Mouse (Mus musculus): Measurements from ENCODE around the gene Nrg3. TPM values are rescaled to one million over a fixed set of nuclear protein-coding genes. Genes with fewer than 3 reads are reported as not detected.

Nrg3 gene
- polyA plus RNA-seq, 2 experiments, result 0.10 TPM; not detected in 1

- Histone ChIP-seq H3K27me3 (ENCODE audit: control insufficient read depth, insufficient read depth, low read length) (no peaks in the 10 kb centered on the region), H3K4me3 (replicated peaks; ENCODE audit: low read length) (no peak overlapping the region), H3K9me3 (ENCODE audit: control insufficient read depth, low read length) (no peaks in the 10 kb centered on the region), H3K36me3 (ENCODE audit: control insufficient read depth, insufficient read depth, low read length) (no peaks in the 10 kb centered on the region), H3K4me2 (replicated peaks; ENCODE audit: low read depth, low read length, severe bottlenecking) (no peak overlapping the region), H3K4me1 (ENCODE audit: control insufficient read depth, insufficient read depth, low read length) (no peaks in the 10 kb centered on the region), H3K9ac (ENCODE audit: low read depth, low read length, severe bottlenecking) (no peak overlapping the region), H3K27ac (replicated peaks; ENCODE audit: low read depth, low read length) (no peak overlapping the region)
- DNase-seq (ENCODE audit: low spot score) (no peak), ATAC-seq (ENCODE audit: low FRiP score, low read depth) (no peak)
- 78% methylated on average over 1 of the region's 1 CpGs for WGBS
- no peak for TF ChIP-seq POLR2A (IDR thresholded peaks at IDR 0.05; ENCODE audit: borderline replicate concordance, extremely low read depth, insufficient read depth, insufficient read length)
These were observed 99.7 kb downstream of the Nrg3 start for GRCm38 (mm10) chr14:39373220-39373619.

- 84% methylated on average over 2 of the region's 2 CpGs for WGBS
- TF ChIP-seq POLR2A (IDR thresholded peaks at IDR 0.05; ENCODE audit: borderline replicate concordance, extremely low read depth, insufficient read depth, insufficient read length), result no peak
- H3K4me3 ChIP-seq (replicated peaks; ENCODE audit: low read length), result no peak overlapping the region
- no peak overlapping the region for H3K4me2 ChIP-seq (replicated peaks; ENCODE audit: low read depth, low read length, severe bottlenecking)
- H3K4me1 ChIP-seq (ENCODE audit: control insufficient read depth, insufficient read depth, low read length), result no peaks in the 10 kb centered on the region
- H3K27me3 ChIP-seq (ENCODE audit: control insufficient read depth, insufficient read depth, low read length), result no peaks in the 10 kb centered on the region
- H3K36me3 ChIP-seq (ENCODE audit: control insufficient read depth, insufficient read depth, low read length), result no peaks in the 10 kb centered on the region
- DNase-seq (ENCODE audit: low spot score), result no peak
- no peak for ATAC-seq (ENCODE audit: low FRiP score, low read depth)
- H3K27ac ChIP-seq (replicated peaks; ENCODE audit: low read depth, low read length), result no peak overlapping the region
- no peaks in the 10 kb centered on the region for H3K9me3 ChIP-seq (ENCODE audit: control insufficient read depth, low read length)
- H3K9ac ChIP-seq (ENCODE audit: low read depth, low read length, severe bottlenecking), result no peak overlapping the region
These were observed 116.6 kb downstream of the Nrg3 start for GRCm38 (mm10) chr14:39356251-39356650.

- no peaks in the 10 kb centered on the region for H3K36me3 ChIP-seq (ENCODE audit: control insufficient read depth, insufficient read depth, low read length)
- H3K9ac ChIP-seq (ENCODE audit: low read depth, low read length, severe bottlenecking), result no peak overlapping the region
- 70% methylated on average over 4 of the region's 4 CpGs for WGBS
- DNase-seq (ENCODE audit: low spot score) (no peak), ATAC-seq (ENCODE audit: low FRiP score, low read depth) (no peak)
- no peak overlapping the region for H3K4me3 ChIP-seq (replicated peaks; ENCODE audit: low read length)
- H3K27me3 ChIP-seq (ENCODE audit: control insufficient read depth, insufficient read depth, low read length), result no peaks in the 10 kb centered on the region
- H3K4me2 ChIP-seq (replicated peaks; ENCODE audit: low read depth, low read length, severe bottlenecking), result no peak overlapping the region
- H3K9me3 ChIP-seq (ENCODE audit: control insufficient read depth, low read length), result no peaks in the 10 kb centered on the region
- no peak for TF ChIP-seq POLR2A (IDR thresholded peaks at IDR 0.05; ENCODE audit: borderline replicate concordance, extremely low read depth, insufficient read depth, insufficient read length)
- H3K4me1 ChIP-seq (ENCODE audit: control insufficient read depth, insufficient read depth, low read length), result no peaks in the 10 kb centered on the region
- no peak overlapping the region for H3K27ac ChIP-seq (replicated peaks; ENCODE audit: low read depth, low read length)
These were observed 120.7 kb downstream of the Nrg3 start for GRCm38 (mm10) chr14:39351979-39352737.

- ATAC-seq (ENCODE audit: low FRiP score, low read depth), result no peak
- Histone ChIP-seq H3K27me3 (ENCODE audit: control insufficient read depth, insufficient read depth, low read length) (no peaks in the 10 kb centered on the region), H3K27ac (replicated peaks; ENCODE audit: low read depth, low read length) (no peak overlapping the region), H3K9ac (ENCODE audit: low read depth, low read length, severe bottlenecking) (no peak overlapping the region), H3K4me2 (replicated peaks; ENCODE audit: low read depth, low read length, severe bottlenecking) (no peak overlapping the region), H3K4me1 (ENCODE audit: control insufficient read depth, insufficient read depth, low read length) (no peaks in the 10 kb centered on the region), H3K36me3 (ENCODE audit: control insufficient read depth, insufficient read depth, low read length) (no peaks in the 10 kb centered on the region), H3K4me3 (replicated peaks; ENCODE audit: low read length) (no peak overlapping the region), H3K9me3 (ENCODE audit: control insufficient read depth, low read length) (no peaks in the 10 kb centered on the region)
- no peak for TF ChIP-seq POLR2A (IDR thresholded peaks at IDR 0.05; ENCODE audit: borderline replicate concordance, extremely low read depth, insufficient read depth, insufficient read length)
- DNase-seq (ENCODE audit: low spot score), result no peak
- WGBS, result 64% methylated on average over 4 of the region's 4 CpGs
These were observed 155.3 kb downstream of the Nrg3 start for GRCm38 (mm10) chr14:39317424-39318110.

GRCm38 (mm10) chr14:39314111-39314510 lies 158.8 kb downstream of the Nrg3 start:
- H3K36me3 ChIP-seq (ENCODE audit: control insufficient read depth, insufficient read depth, low read length), result no peaks in the 10 kb centered on the region
- no peak overlapping the region for H3K9ac ChIP-seq (ENCODE audit: low read depth, low read length, severe bottlenecking)
- H3K9me3 ChIP-seq (ENCODE audit: control insufficient read depth, low read length), result no peaks in the 10 kb centered on the region
- H3K27me3 ChIP-seq (ENCODE audit: control insufficient read depth, insufficient read depth, low read length), result no peaks in the 10 kb centered on the region
- DNase-seq (ENCODE audit: low spot score), result no peak
- no peak for ATAC-seq (ENCODE audit: low FRiP score, low read depth)
- no peak for TF ChIP-seq POLR2A (IDR thresholded peaks at IDR 0.05; ENCODE audit: borderline replicate concordance, extremely low read depth, insufficient read depth, insufficient read length)
- H3K4me1 ChIP-seq (ENCODE audit: control insufficient read depth, insufficient read depth, low read length), result no peaks in the 10 kb centered on the region
- H3K4me3 ChIP-seq (replicated peaks; ENCODE audit: low read length), result no peak overlapping the region
- no peak overlapping the region for H3K27ac ChIP-seq (replicated peaks; ENCODE audit: low read depth, low read length)
- no peak overlapping the region for H3K4me2 ChIP-seq (replicated peaks; ENCODE audit: low read depth, low read length, severe bottlenecking)
